Mouse (Mus musculus): ENCODE measurements at regions not wholly inside any gene's neighbourhood (a gene's known extent, or its start where the extent isn't known, plus 50 kb on each side); places are given as distances from the start of the nearest gene placed in this dataset.
"Not testable (repeated sequence)": the region's sequence is repeated elsewhere in the genome, so short reads cannot be mapped to it uniquely, and the experiment has no call there.

DNA sequence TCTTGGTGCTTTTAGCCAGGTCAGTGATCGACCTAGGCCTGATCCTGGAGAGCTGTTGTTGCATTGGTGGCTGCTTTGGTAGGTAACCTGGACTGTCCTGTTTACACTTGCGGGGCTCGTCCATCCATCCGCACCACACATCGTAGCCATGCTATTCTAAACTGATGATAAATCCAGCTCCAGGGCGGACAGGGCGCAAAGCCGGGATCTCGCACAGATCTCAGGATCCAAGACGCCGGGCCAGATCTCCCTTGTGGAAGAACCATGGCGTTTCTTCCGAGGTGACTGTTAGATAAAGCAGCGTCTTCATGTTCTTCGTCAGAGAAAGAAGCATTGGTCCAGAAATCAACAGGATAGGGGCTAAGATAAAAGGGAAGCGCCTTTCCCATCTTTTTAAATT lies 115.6 kb downstream of the Sec16b start:
- not testable (repeated sequence) for H3K4me3 ChIP-seq; H3K9me3 ChIP-seq (replicated peaks); DNase-seq (ENCODE audit: low spot score); H3K36me3 ChIP-seq; H3K4me1 ChIP-seq; H3K27me3 ChIP-seq (ENCODE audit: low read depth, poor library complexity, severe bottlenecking); H3K27ac ChIP-seq
- WGBS = 92% methylated on average over 16 of the region's 16 CpGs

DNA sequence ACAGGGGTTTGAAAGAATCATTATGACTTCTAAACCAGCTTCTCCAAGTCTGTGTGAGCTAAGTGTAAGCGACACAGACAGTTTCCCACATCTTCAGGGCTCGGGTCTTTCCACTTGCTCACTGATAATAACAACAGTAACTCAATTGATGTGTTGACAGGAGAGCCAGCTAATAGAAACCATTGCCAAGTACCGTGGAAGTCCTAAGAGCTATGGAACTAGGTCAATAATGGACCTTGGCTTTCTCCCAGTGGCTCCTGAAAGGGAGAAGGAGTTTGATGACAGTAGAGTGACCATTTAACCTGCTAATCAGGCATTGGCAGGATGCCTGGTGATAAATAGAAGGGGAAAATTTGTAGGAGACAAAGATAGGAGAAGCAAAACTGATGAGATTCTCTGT lies 126.1 kb downstream of the Sec16b start:
- peaks cover 7% of the 10 kb centered on the region; the same call in 1 of the 2 replicates for H3K4me1 ChIP-seq
- no peaks in the 10 kb centered on the region for H3K36me3 ChIP-seq
- no peaks in the 10 kb centered on the region for H3K9me3 ChIP-seq (replicated peaks)
- DNase-seq (ENCODE audit: low spot score) = no peak
- H3K4me3 ChIP-seq = no peak overlapping the region
- 72% methylated on average over 3 of the region's 3 CpGs for WGBS
- no peaks in the 10 kb centered on the region for H3K27me3 ChIP-seq (ENCODE audit: low read depth, poor library complexity, severe bottlenecking)
- no peak overlapping the region for H3K27ac ChIP-seq

DNA sequence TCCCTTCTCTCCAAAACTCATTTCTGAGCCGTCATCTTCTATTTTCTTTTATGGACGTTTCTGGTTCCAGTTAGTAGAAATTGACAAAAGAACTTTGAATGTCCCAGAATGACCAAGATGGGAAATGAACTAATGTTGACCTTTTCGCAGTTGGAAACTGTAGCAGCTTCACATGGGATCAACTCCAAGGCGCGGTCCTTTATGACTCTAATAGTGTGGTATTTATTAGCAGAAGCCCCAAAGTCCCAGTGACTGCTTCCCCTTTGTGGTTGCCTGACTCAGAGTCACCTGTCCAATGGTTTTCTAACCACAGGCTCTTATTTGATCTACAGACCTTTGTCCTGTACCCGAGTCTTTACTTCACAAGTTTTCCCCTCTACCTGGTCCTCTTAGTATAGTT lies 126.9 kb downstream of the Sec16b start:
- H3K27me3 ChIP-seq (ENCODE audit: low read depth, poor library complexity, severe bottlenecking) = no peaks in the 10 kb centered on the region
- H3K4me1 ChIP-seq = peaks cover 7% of the 10 kb centered on the region; the same call in 1 of the 2 replicates
- H3K4me3 ChIP-seq = no peak overlapping the region
- 79% methylated on average over 6 of the region's 6 CpGs for WGBS
- H3K9me3 ChIP-seq (replicated peaks) = no peaks in the 10 kb centered on the region
- no peaks in the 10 kb centered on the region for H3K36me3 ChIP-seq
- no peak for DNase-seq (ENCODE audit: low spot score)
- H3K27ac ChIP-seq = no peak overlapping the region

DNA sequence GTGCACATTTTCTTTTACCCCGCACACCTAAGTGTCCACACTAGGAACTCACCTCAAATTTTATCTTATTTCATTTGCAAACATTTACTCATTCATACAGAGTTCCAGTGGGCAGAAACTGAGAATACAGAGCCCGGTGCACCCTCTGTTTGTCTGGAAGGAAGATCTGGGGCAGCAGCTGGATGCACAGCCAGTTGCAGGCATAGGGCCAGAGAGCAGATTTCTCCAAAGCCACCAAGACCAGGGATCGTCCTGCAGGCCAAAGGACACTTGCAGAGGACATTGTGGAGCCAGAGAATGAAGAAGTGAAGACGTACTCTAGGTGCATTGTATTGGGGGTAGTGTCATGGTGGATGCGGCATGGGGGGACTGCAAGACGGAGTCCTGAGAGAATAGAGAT lies 129.2 kb downstream of the Sec16b start:
- no peaks in the 10 kb centered on the region for H3K27me3 ChIP-seq (ENCODE audit: low read depth, poor library complexity, severe bottlenecking)
- no peaks in the 10 kb centered on the region for H3K36me3 ChIP-seq
- no peaks in the 10 kb centered on the region for H3K9me3 ChIP-seq (replicated peaks)
- H3K4me1 ChIP-seq = peaks cover 7% of the 10 kb centered on the region; the same call in 1 of the 2 replicates
- no peak overlapping the region for H3K27ac ChIP-seq
- WGBS = 92% methylated on average over 6 of the region's 6 CpGs
- DNase-seq (ENCODE audit: low spot score) = no peak
- H3K4me3 ChIP-seq = no peak overlapping the region

DNA sequence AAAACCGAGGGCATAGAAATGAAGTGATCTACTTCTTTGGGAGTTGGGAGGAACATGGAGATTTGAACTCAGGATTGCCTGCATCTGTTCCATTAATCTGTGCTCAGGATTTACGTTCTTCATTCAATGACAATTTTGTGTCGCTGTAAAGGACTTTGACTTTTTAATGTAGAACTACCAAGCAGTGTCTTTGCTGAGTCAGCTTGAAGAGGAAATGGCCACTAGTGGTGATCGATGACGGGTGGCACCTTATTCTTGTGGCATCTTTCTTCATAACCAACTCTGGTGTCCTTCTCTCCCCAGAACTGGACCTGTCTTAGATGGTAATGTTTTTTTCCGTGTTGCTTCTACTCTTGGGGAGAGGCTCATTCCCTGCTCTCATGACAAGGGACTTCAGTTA lies 137.0 kb downstream of the Sec16b start:
- WGBS = 93% methylated on average over 6 of the region's 6 CpGs
- no peak overlapping the region for H3K27ac ChIP-seq
- no peaks in the 10 kb centered on the region for H3K9me3 ChIP-seq (replicated peaks)
- H3K4me3 ChIP-seq = no peak overlapping the region
- no peaks in the 10 kb centered on the region for H3K27me3 ChIP-seq (ENCODE audit: low read depth, poor library complexity, severe bottlenecking)
- H3K4me1 ChIP-seq = no peaks in the 10 kb centered on the region
- no peaks in the 10 kb centered on the region for H3K36me3 ChIP-seq
- DNase-seq (ENCODE audit: low spot score) = no peak

DNA sequence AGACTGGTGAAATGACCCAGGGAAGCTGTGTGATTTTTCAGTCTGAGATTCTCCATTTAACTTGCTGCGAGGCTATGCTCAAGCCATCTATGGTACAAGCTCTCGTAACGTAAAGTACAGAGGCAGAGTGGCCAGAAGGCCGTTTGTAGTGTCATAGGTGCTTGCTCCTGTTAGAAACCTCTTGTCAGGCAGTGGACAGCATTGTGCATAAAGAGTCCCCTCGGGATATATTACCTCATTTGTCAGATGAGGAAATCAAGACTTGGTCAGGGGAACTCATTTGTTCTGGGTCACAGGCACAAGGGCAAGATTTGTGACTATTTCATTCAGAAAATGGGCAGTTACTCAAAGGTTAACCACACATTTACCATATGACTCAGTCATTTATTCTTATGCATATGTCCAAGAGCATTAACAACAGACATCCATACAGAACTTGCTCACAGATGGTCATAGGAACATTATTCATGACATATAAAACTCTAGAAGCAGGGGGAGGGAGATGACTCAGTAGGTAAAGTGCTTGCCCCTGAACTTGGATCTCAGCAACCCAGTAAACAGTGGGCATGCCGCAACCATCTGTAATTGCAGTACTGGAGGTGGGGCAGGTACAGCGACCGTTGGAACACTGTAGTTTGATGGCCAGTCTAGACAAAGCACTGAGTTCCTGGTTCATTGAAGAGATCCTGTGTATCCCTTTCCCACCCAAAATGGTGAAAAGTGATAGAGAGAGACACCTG lies 139.3 kb downstream of the Sec16b start:
- Histone ChIP-seq H3K4me3 (no peak overlapping the region), H3K9me3 (replicated peaks) (no peaks in the 10 kb centered on the region), H3K27me3 (ENCODE audit: low read depth, poor library complexity, severe bottlenecking) (no peaks in the 10 kb centered on the region), H3K27ac (no peak overlapping the region), H3K36me3 (no peaks in the 10 kb centered on the region), H3K4me1 (no peaks in the 10 kb centered on the region)
- 81% methylated on average over 8 of the region's 8 CpGs for WGBS
- DNase-seq (ENCODE audit: low spot score) = no peak

DNA sequence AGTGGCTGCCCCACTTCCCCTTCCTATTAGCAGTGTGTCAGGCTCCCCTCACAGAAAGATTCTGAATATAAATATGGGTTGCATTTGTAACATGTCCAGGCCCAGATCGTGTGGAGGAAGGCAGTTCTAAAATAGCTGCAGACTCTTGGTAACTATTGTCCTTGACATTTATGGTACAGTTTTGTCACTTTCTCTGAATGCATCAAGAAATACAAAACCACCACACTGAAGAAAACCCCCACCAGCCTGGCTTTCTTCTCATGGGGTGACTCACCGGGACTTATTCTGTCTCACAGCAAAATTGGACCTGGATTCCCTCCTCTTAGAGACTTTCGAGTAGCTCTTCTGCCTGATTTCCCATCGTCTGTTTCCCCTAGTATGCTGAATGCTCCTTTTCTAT lies 148.9 kb downstream of the Sec16b start:
- WGBS = 88% methylated on average over 4 of the region's 4 CpGs
- no peak for DNase-seq (ENCODE audit: low spot score)

DNA sequence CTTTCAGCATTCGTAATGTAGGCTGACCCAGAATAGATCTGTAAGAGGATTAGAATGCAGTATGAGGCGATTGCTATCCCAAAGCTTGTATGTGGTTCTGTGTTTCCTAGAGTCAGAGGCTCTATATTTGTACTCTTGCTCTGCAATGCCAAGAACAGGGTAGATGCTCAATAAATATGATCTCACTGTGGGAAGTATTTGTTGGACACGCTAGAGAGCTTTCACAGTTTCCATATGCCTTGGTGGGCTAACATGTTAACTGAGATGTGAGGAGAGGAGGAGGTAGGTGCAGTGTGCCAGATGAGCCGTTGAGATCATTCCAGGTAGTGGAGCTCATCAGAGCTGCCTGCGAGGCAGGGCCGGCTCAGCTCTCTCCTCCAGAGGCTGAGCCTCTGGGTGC lies 163.1 kb downstream of the Sec16b start:
- Histone ChIP-seq H3K9me3 (replicated peaks) (no peaks in the 10 kb centered on the region), H3K27ac (no peak overlapping the region), H3K27me3 (ENCODE audit: low read depth, poor library complexity, severe bottlenecking) (no peaks in the 10 kb centered on the region), H3K4me1 (no peaks in the 10 kb centered on the region), H3K4me3 (no peak overlapping the region), H3K36me3 (no peaks in the 10 kb centered on the region)
- 87% methylated on average over 6 of the region's 6 CpGs for WGBS
- DNase-seq (ENCODE audit: low spot score) = no peak

More for the DNA sequence above, 148.9 kb downstream of the Sec16b start:
- H3K4me1 ChIP-seq = no peaks in the 10 kb centered on the region
- no peaks in the 10 kb centered on the region for H3K36me3 ChIP-seq
- H3K9me3 ChIP-seq (replicated peaks) = no peaks in the 10 kb centered on the region
- H3K27ac ChIP-seq = no peak overlapping the region
- H3K27me3 ChIP-seq (ENCODE audit: low read depth, poor library complexity, severe bottlenecking) = no peaks in the 10 kb centered on the region
- no peak overlapping the region for H3K4me3 ChIP-seq

DNA sequence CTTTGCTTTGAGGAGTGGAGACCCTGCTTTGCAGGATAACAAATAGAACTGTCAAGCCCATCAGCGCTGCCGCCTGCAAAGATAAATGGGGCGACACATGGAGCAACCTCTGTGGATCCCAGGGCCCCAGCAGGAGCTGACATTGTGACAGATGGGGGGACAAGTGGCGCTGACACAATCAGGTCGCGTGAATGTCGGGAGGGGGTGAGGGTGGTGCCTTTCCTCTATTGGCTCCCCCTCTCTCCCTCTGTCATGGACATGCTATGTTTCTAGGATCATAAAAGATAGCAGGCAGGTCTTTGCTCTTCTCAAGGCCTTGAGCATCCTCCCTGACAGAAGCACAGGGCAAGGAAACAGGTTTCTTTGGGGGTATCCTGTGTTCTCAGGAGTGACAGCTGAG lies 177.8 kb downstream of the Sec16b start:
- WGBS = 39% methylated on average over 7 of the region's 7 CpGs
- H3K27ac ChIP-seq = no peak overlapping the region
- no peaks in the 10 kb centered on the region; the same call in 1 of the 2 replicates for H3K4me1 ChIP-seq
- no peaks in the 10 kb centered on the region for H3K36me3 ChIP-seq
- H3K9me3 ChIP-seq (replicated peaks) = no peaks in the 10 kb centered on the region
- no peaks in the 10 kb centered on the region for H3K27me3 ChIP-seq (ENCODE audit: low read depth, poor library complexity, severe bottlenecking)
- DNase-seq (ENCODE audit: low spot score) = no peak
- H3K4me3 ChIP-seq = no peak overlapping the region

DNA sequence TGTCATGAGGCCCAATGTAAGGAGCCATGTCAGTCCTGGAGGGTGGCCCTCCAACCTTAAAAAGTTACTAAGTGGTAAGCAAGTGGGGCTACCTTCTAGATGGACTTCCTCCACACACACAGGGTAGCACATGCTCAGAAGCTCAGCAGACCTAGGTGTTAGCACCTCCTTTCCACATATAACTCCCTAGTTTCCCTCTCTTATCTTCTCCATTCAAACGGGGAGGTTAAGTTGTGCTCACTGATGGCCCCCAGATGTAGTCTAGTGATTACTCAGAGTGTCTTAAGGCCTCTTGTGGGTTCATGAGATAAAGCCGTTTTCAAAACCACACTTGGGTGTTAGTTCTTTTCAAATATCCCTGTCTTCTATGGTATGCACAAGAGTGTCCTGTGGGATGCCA lies 188.7 kb downstream of the Sec16b start:
- Histone ChIP-seq H3K27me3 (ENCODE audit: low read depth, poor library complexity, severe bottlenecking) (no peaks in the 10 kb centered on the region), H3K27ac (no peak overlapping the region), H3K9me3 (replicated peaks) (no peaks in the 10 kb centered on the region), H3K4me1 (no peaks in the 10 kb centered on the region), H3K4me3 (no peak overlapping the region), H3K36me3 (no peaks in the 10 kb centered on the region)
- 74% methylated on average over 2 of the region's 2 CpGs for WGBS
- DNase-seq (ENCODE audit: low spot score) = no peak

DNA sequence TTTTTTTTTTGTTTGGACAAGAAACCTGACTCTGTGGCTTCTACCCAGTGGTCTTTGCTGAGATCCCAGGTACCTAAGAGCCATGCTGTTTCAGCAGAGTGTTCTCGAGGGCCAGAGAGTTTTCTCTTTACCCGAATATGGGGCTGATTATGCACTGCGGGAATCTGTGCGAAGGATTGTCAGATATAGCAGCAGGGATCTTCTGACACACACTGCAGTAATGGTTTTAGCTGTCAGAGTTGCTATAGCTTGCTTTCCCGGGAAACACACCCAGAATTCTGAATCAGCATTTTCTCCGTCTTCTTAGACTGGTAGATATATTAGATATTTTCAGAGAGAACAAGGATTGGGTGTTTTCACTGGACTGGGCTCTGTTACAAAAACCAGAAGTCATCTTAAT lies 197.1 kb downstream of the Sec16b start:
- no peak overlapping the region for H3K4me3 ChIP-seq
- DNase-seq (ENCODE audit: low spot score) = no peak
- H3K27me3 ChIP-seq (ENCODE audit: low read depth, poor library complexity, severe bottlenecking) = no peaks in the 10 kb centered on the region
- H3K4me1 ChIP-seq = peaks cover 6% of the 10 kb centered on the region; the same call in 1 of the 2 replicates
- WGBS = 85% methylated on average over 6 of the region's 6 CpGs
- no peak overlapping the region for H3K27ac ChIP-seq
- no peaks in the 10 kb centered on the region for H3K9me3 ChIP-seq (replicated peaks)
- no peaks in the 10 kb centered on the region for H3K36me3 ChIP-seq

DNA sequence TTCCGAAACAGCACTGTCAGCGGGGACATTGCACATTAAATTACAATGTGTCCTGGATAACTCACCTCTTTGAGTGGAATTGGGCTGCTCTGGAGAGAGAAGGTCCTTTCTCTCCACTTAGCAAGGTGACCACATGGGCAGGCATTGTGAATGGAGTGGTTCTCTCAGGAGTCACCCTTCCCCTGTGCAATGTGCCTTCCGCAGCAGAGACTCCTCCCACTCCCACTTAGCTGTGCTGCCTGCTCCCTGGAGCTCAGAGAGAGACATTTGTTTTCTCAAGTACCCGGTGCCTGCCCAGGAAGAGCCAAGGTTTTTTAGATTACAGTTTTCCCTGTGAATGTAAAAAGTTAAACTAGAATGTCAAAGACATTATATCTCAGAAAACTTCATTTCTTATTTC lies 198.8 kb downstream of the Sec16b start:
- DNase-seq (ENCODE audit: low spot score) = no peak
- Histone ChIP-seq H3K4me3 (no peak overlapping the region), H3K27ac (no peak overlapping the region), H3K9me3 (replicated peaks) (no peaks in the 10 kb centered on the region), H3K27me3 (ENCODE audit: low read depth, poor library complexity, severe bottlenecking) (no peaks in the 10 kb centered on the region), H3K36me3 (no peaks in the 10 kb centered on the region), H3K4me1 (peaks cover 6% of the 10 kb centered on the region; the same call in 1 of the 2 replicates)
- WGBS = 58% methylated on average over 4 of the region's 4 CpGs

DNA sequence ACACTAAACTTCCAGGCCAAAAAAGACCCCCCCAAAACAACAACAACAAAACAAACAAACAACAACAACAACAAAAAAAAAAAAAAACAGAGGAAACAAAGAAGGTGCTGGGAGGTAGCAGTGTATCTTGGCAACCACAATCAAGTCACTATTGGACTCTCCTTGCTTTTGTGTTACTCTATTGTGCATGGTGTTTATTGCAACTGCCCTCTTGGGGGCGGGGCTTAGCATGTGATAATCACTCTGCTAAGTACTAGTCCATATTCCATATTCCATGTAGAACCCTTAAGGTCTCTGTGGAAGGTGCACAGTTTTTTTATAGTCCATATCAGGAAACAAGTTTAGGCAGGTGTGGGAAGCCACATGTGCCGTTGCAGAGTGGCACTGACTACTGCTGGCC lies 200.7 kb downstream of the Sec16b start:
- 84% methylated on average over 2 of the region's 2 CpGs for WGBS
- H3K27me3 ChIP-seq (ENCODE audit: low read depth, poor library complexity, severe bottlenecking) = no peaks in the 10 kb centered on the region
- H3K36me3 ChIP-seq = no peaks in the 10 kb centered on the region
- no peak for DNase-seq (ENCODE audit: low spot score)
- H3K27ac ChIP-seq = no peak overlapping the region
- H3K9me3 ChIP-seq (replicated peaks) = no peaks in the 10 kb centered on the region
- no peak overlapping the region for H3K4me3 ChIP-seq
- peaks cover 6% of the 10 kb centered on the region; the same call in 1 of the 2 replicates for H3K4me1 ChIP-seq

DNA sequence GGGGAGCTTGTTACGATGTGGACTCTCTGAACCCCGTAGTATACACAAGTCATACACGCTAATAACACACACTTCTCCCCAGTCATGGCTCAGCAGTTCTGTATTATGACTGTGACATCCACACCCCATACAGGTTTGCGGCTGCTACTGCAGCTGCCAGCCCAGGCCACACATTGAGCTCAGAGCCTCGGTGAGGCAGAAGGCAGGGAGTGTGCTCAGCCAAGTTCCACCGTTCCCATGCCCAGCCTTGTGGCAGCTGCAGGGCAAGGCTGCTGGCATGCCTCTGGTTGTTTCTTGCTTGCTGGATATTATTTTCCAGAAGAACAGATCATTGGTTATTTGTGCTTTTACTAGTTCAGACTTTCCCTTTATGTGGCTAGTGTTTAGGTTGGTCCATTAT lies 202.6 kb downstream of the Sec16b start:
- Histone ChIP-seq H3K27ac (no peak overlapping the region), H3K4me3 (no peak overlapping the region), H3K27me3 (ENCODE audit: low read depth, poor library complexity, severe bottlenecking) (no peaks in the 10 kb centered on the region), H3K4me1 (peaks cover 6% of the 10 kb centered on the region; the same call in 1 of the 2 replicates), H3K36me3 (no peaks in the 10 kb centered on the region), H3K9me3 (replicated peaks) (no peaks in the 10 kb centered on the region)
- 93% methylated on average over 6 of the region's 6 CpGs for WGBS
- no peak for DNase-seq (ENCODE audit: low spot score)
